Mouse (Mus musculus) stomach, postnatal 0 days (tissue): Measurements from ENCODE around the gene Tmem178b. TPM values are rescaled to one million over a fixed set of nuclear protein-coding genes. Genes with fewer than 3 reads are reported as not detected.

ENCODE experiments used
- ATAC-seq: fragments of 200-750 bp; cut with Nextera tagmentation; 2 replicates; pipeline ENCODE4 v1.8.0; 2017; ENCODE audit not compliant: low FRiP score, low TSS enrichment
- DNase-seq: peaks from one replicate; pipeline ENCODE4 v3.0.0-alpha.2; 2016; ENCODE audit warnings: low spot score
- H3K27ac ChIP-seq: fragments of 300-500 bp; sonication (generic); replicated peaks from 2 replicates; pipeline ENCODE4 v1.5.1; 2014; ENCODE audit warnings: mild to moderate bottlenecking, control low read depth
- H3K27me3 ChIP-seq: fragments of 300-500 bp; sonication (generic); 2 replicates; pipeline ENCODE4 v1.6.1; 2014; ENCODE audit warnings: low read length; ENCODE audit not compliant: control insufficient read depth, insufficient read depth
- H3K36me3 ChIP-seq: fragments of 300-500 bp; sonication (generic); 2 replicates; pipeline ENCODE4 v1.6.1; 2014; ENCODE audit warnings: low read length, mixed read lengths; ENCODE audit not compliant: control insufficient read depth, insufficient read depth
- H3K4me1 ChIP-seq: fragments of 300-500 bp; sonication (generic); replicated peaks from 2 replicates; pipeline ENCODE4 v1.6.1; 2014; ENCODE audit warnings: antibody characterized with exemption; ENCODE audit not compliant: control insufficient read depth, insufficient read depth
- H3K4me2 ChIP-seq: fragments of 300-500 bp; sonication (generic); replicated peaks from 2 replicates; pipeline ENCODE4 v1.6.1; 2014; ENCODE audit warnings: low read depth, mild to moderate bottlenecking, control low read depth, moderate library complexity
- H3K4me3 ChIP-seq: fragments of 300-500 bp; sonication (generic); 2 replicates; pipeline ENCODE4 v1.5.1; 2014; ENCODE audit warnings: low read depth, low read length, control low read depth
- H3K9ac ChIP-seq: fragments of 300-500 bp; sonication (generic); 2 replicates; pipeline ENCODE4 v1.6.1; 2014; ENCODE audit warnings: mild to moderate bottlenecking, low read length, control low read depth, mixed read lengths
- H3K9me3 ChIP-seq: fragments of 300-500 bp; sonication (generic); 2 replicates; pipeline ENCODE4 v1.6.1; 2016; ENCODE audit warnings: low read length; ENCODE audit not compliant: control insufficient read depth
- CTCF ChIP-seq: IDR thresholded peaks from 2 replicates; pipeline ENCODE4 v1.5.1; 2016; ENCODE audit warnings: antibody characterized with exemption, low read depth, mild to moderate bottlenecking, moderate library complexity
- EP300 ChIP-seq: optimal IDR thresholded peaks from 2 replicates; pipeline ENCODE3; 2016; ENCODE audit warnings: antibody characterized with exemption
- WGBS: fragments of 180-500 bp; shearing (Covaris S2); extraction: QIAGEN DNeasy Blood & Tissue Kit; methylation state at CpG from one replicate; pipeline ENCODE4 v1.1.7; 2014; 5-methylcytosine and 5-hydroxymethylcytosine counted together
- polyA plus RNA-seq: library from polyadenylated mRNA; unstranded; fragments of >200 nt; fragmentation: Nextera tagmentation; extraction: Ambion mirVana; gene quantifications from 2 replicates; pipeline ENCODE4 v1.2.1, GENCODE M21; 2015

Gene Tmem178b
- polyA plus RNA-seq, 1 experiment from 2014 or later: 0.67 TPM

DNA sequence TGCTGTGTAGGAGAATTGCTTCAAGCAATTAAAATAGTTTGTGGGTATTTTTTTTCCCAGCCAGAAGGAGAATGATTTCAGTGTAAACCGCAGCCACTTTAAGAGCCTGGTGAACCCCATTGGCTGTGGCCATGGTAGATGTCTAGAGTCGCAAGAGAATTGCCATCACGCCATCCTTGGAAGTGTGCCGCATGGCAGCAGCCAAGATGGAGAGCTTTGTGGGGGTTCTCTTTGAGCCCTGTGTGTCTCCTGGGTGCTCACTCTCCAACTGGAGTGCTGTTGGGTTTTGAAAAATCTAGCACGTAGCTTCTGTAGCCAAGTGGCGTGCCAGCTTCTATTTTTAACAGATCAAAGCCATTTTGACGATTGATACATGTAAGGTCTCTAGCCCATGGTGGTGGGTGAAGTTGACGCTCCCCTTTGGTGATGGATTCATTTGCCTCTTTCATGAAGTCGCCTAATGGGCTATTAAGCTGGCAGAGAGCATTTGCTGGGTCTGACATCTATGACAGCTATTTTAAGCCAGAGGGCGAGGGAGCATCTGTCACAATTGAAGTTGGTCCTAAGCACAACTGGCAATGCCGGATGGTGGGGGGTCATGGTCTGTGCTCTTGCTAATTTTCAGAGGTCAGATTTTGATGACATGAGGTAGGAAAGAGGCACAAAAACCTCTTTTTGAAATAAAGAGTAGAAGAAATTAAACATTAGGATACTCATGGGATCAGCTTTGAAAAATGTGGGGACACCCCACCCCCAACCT is 133.1 kb downstream of the Tmem178b start:
- Histone ChIP-seq H3K36me3 (no peaks in the 10 kb centered on the region), H3K27me3 (no peaks in the 10 kb centered on the region), H3K9me3 (no peaks in the 10 kb centered on the region), H3K4me3 (no peak overlapping the region), H3K4me2 (no peak overlapping the region), H3K27ac (no peak overlapping the region), H3K4me1 (no peaks in the 10 kb centered on the region), H3K9ac (no peak overlapping the region)
- WGBS: 77% methylated on average over 11 of the region's 11 CpGs
- ATAC-seq (no peak), DNase-seq (no peak)
- TF ChIP-seq CTCF (no peak), EP300 (no peak)

DNA sequence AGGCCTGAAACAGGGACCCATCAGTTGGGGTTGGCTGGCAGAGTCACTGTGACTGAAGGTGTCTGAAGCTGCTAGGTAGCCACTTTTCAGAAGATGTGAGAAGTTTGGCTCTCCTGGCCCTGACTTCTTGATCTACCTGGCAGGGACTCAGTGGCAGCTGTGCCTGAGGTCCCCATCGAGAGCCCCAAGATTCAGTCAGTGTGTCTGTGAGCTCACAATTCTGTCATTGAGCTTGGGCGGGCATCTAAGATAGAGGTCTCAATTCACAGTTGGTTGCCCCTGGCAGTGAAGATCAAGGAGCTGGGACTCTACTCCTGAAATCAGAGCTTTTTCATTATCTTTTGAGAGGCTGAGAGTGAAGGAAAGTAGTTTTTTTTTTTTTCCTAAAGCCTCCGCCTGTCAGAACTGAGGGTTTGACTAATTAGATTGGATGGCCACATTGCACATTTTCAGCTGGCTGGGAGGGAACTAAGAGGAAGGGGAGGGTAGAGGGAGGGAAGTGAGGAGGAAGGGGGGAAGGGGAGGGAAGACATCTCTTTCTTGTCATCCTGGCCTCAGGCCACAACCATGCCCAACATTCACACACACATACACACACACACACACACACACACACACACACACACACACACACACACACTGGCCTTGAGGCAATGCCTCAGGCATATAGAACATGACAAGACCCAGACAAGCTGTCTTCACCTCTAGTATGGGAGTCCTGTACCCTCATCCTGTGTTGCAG is 135.3 kb downstream of the Tmem178b start:
- DNase-seq (no peak), ATAC-seq (no peak)
- WGBS: 67% methylated on average over 3 of the region's 3 CpGs

DNA sequence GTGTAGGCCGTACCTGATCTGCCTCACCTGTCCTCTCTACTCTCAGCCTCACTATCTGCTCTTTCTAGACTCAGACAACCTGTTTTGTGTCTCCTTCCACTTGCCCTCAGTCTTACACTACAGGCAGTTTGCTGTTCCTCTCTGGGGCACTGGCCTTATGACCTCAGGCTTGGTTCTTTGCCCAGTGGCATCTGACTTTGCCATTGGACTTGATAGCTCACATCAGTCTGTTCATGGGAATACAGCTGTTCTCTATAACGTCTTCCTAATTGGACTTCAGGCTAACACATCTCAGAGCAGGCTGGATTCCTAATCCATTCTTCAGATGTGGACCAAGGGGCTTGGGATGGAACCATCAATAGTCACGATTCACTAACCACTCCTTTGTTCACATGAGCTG is 136.6 kb downstream of the Tmem178b start:
- H3K4me2 ChIP-seq: no peak overlapping the region
- ATAC-seq (no peak), DNase-seq (no peak)
- no peaks in the 10 kb centered on the region for H3K9me3 ChIP-seq
- 57% methylated on average over 3 of the region's 3 CpGs for WGBS
- H3K4me3 ChIP-seq: no peak overlapping the region
- no peak for TF ChIP-seq EP300
- no peaks in the 10 kb centered on the region for H3K4me1 ChIP-seq
- H3K9ac ChIP-seq: no peak overlapping the region
- no peaks in the 10 kb centered on the region for H3K27me3 ChIP-seq
- no peaks in the 10 kb centered on the region for H3K36me3 ChIP-seq
- no peak overlapping the region for H3K27ac ChIP-seq

More for the DNA sequence above, 135.3 kb downstream of the Tmem178b start:
- Histone ChIP-seq H3K4me1 (no peaks in the 10 kb centered on the region), H3K27me3 (no peaks in the 10 kb centered on the region), H3K4me3 (no peak overlapping the region), H3K9me3 (no peaks in the 10 kb centered on the region), H3K36me3 (no peaks in the 10 kb centered on the region), H3K27ac (no peak overlapping the region), H3K9ac (no peak overlapping the region), H3K4me2 (no peak overlapping the region)
- TF ChIP-seq CTCF: no peak
- TF ChIP-seq EP300: no peak

DNA sequence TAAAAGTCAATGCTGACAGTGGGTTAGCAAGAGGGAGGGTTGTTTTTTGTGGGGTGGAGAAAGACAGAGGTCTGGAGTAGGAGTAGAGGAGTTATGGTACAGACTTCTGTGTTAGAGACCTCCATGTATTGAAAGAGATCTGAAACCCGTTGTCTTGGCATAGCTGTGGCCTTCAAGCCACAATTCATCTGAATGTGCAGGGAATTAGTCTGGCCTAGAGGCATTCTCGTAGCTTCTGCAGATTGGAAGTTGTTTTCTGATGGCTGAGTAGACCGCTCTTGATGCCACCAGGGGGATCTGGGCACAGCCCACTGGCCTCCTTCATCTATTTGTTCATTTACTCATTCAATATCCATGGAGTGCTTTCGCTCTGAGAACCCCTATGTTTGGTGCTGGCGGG is 138.0 kb downstream of the Tmem178b start:
- no peaks in the 10 kb centered on the region for H3K36me3 ChIP-seq
- H3K9ac ChIP-seq: no peak overlapping the region
- DNase-seq (no peak), ATAC-seq (no peak)
- H3K27ac ChIP-seq: no peak overlapping the region
- H3K9me3 ChIP-seq: no peaks in the 10 kb centered on the region
- TF ChIP-seq EP300 (no peak), CTCF (no peak)
- no peak overlapping the region for H3K4me3 ChIP-seq
- H3K27me3 ChIP-seq: no peaks in the 10 kb centered on the region
- H3K4me2 ChIP-seq: no peak overlapping the region
- no peaks in the 10 kb centered on the region for H3K4me1 ChIP-seq
- 85% methylated on average over 5 of the region's 5 CpGs for WGBS

DNA sequence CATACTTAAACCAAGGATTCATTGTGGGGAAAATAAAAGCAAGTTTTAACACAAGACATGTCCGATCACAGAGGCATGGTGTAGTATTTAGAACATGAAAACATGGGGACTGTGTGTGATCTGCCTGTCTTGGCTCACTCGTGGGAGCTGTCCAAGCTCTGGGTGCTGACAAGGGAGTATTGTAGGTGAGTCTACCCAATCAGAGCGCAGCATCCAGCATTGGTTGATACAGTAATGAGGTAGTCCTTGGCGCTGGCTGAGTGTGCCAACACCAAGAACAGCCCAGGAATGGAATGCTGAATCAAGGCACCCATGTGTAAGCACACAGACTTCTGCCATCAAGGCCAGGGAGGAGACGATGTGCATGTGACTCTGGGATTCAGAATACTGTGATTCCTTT is 138.5 kb downstream of the Tmem178b start:
- 63% methylated on average over 5 of the region's 5 CpGs for WGBS

DNA sequence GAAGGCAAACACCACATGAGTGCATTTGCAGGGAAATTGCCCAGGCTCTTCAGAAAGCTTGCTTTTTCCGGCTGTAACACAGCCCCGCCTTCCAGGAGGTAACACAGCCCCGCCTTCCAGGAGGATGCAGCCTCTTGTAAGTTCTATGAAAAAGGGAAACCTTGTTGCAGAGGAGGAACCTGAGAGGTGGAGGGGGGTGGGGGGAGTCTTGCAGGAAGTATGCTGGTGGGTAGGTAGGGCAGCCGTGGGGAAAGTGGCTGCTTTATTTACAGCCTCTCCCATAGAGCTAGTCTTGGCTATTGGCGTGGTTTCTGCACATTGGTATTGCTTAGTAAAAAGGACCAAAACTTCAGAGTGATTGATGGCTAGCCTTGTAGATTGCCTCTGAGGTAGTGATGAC is 140.3 kb downstream of the Tmem178b start:
- H3K27me3 ChIP-seq: no peaks in the 10 kb centered on the region
- 32% methylated on average over 5 of the region's 5 CpGs for WGBS
- DNase-seq: no peak
- no peak overlapping the region for H3K27ac ChIP-seq
- H3K4me2 ChIP-seq: no peak overlapping the region
- ATAC-seq: no peak
- no peak overlapping the region for H3K9ac ChIP-seq
- no peak for TF ChIP-seq EP300
- TF ChIP-seq CTCF: no peak
- no peaks in the 10 kb centered on the region for H3K9me3 ChIP-seq
- no peak overlapping the region for H3K4me3 ChIP-seq
- no peaks in the 10 kb centered on the region for H3K36me3 ChIP-seq
- no peaks in the 10 kb centered on the region for H3K4me1 ChIP-seq

More for the DNA sequence above, 138.5 kb downstream of the Tmem178b start:
- TF ChIP-seq CTCF: no peak
- no peak for TF ChIP-seq EP300
- H3K4me2 ChIP-seq: no peak overlapping the region
- H3K9ac ChIP-seq: no peak overlapping the region
- peak; percentile 32 for DNase-seq
- H3K4me3 ChIP-seq: no peak overlapping the region
- no peaks in the 10 kb centered on the region for H3K27me3 ChIP-seq
- H3K4me1 ChIP-seq: no peaks in the 10 kb centered on the region
- H3K9me3 ChIP-seq: no peaks in the 10 kb centered on the region
- no peaks in the 10 kb centered on the region for H3K36me3 ChIP-seq
- 0 out of 2 replicates have a peak, but pooled peaks have one; percentile 21 for ATAC-seq
- H3K27ac ChIP-seq: no peak overlapping the region
